In the genomic region with DNA sequence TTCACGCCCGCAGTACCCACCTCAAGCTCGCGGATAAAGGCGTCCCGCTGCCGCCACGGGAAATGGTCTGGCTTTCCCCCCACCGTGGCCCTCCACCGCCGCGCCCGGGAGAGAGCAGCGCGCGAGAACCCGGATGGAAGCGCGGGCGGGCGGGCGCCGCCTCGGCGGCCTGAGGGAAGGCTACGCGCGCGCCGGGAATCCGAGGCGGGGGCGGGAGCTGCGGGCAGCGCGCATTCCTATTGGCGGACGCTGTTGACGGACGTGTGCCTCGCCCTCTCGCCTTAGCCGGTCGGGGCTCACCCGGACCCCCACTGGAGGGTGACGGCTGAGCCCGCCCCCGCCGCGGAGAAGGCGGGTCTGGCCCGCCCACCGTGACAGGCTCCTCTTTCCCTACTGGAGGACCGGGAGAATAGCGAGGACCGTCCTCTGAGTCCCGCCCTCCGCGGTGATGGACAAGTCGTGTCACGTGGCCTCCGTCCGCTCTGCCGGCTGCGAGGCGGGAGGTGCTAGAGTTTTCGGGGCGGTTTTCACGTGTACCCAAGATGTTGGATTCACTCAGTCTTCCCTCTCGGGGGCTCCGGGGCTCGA, we compare ENCODE assay signal across 7 mouse cellular contexts. TPM values are rescaled to one million over a fixed set of nuclear protein-coding genes. Genes with fewer than 3 reads are reported as not detected.
A peak's percentile ranks its signal among the peaks of the same experiment; 100 is the strongest.
DNase-seq lines count a peak whose midpoint lies in the region; ATAC-seq lines count a peak whose summit lies in the region.

No protein-coding gene starts in this region.

- peak overlapping the region; percentile 44 for H3K4me2 ChIP-seq in embryonic facial prominence, embryonic 12.5 days (replicated peaks)
- peak overlapping the region; percentile 29; the same call in 1 of the 2 replicates for H3K4me2 ChIP-seq in limb, embryonic 11.5 days (ENCODE audit: low read depth, severe bottlenecking)
- H3K4me2 ChIP-seq in midbrain, embryonic 14.5 days (ENCODE audit: low read length), result peak overlapping the region; percentile 54

- ATAC-seq in embryonic facial prominence, embryonic 12.5 days (ENCODE audit: insufficient number of reproducible peaks, insufficient read depth, low FRiP score, low TSS enrichment), result peak; percentile 98
- peak; percentile 96 for ATAC-seq in limb, embryonic 11.5 days (ENCODE audit: insufficient number of reproducible peaks, low FRiP score, low TSS enrichment, low read depth)
- ATAC-seq in midbrain, embryonic 14.5 days (ENCODE audit: low FRiP score, low TSS enrichment), result peak; percentile 98

- peak overlapping the region; percentile 99 for H3K27ac ChIP-seq in embryonic facial prominence, embryonic 12.5 days
- H3K27ac ChIP-seq in limb, embryonic 11.5 days (replicated peaks; ENCODE audit: low read depth, low read length), result peak overlapping the region; percentile 98
- peak overlapping the region; percentile 100 for H3K27ac ChIP-seq in midbrain, embryonic 14.5 days (replicated peaks; ENCODE audit: low read depth, low read length)

- H3K9ac ChIP-seq in embryonic facial prominence, embryonic 12.5 days, result peak overlapping the region; percentile 93
- H3K9ac ChIP-seq in limb, embryonic 11.5 days (ENCODE audit: low read length), result peak overlapping the region; percentile 99
- H3K9ac ChIP-seq in midbrain, embryonic 14.5 days (replicated peaks; ENCODE audit: low read length), result peak overlapping the region; percentile 97

- H3K27me3 ChIP-seq in embryonic facial prominence, embryonic 12.5 days, result no peaks in the 10 kb centered on the region
- H3K27me3 ChIP-seq in limb, embryonic 11.5 days (ENCODE audit: control insufficient read depth, insufficient read depth, low read length), result no peaks in the 10 kb centered on the region
- H3K27me3 ChIP-seq in midbrain, embryonic 14.5 days (ENCODE audit: control insufficient read depth, insufficient read depth, low read length), result no peaks in the 10 kb centered on the region

- under 1% methylated on average over 72 of the region's 72 CpGs for WGBS in embryonic facial prominence, embryonic 12.5 days
- WGBS in limb, embryonic 11.5 days, result under 1% methylated on average over 70 of the region's 72 CpGs
- WGBS in midbrain, embryonic 14.5 days, result under 1% methylated on average over 72 of the region's 72 CpGs

- H3K36me3 ChIP-seq in embryonic facial prominence, embryonic 12.5 days, result no peaks in the 10 kb centered on the region
- no peaks in the 10 kb centered on the region for H3K36me3 ChIP-seq in limb, embryonic 11.5 days (ENCODE audit: control insufficient read depth, insufficient read depth, low read length)
- no peaks in the 10 kb centered on the region for H3K36me3 ChIP-seq in midbrain, embryonic 14.5 days (ENCODE audit: control insufficient read depth, insufficient read depth, low read length)

- DNase-seq in adrenal gland, postnatal 25 days, result peak; percentile 99
- DNase-seq in heart, adult 11 months, result peak; percentile 100
- peak; percentile 100 for DNase-seq in kidney, adult 18-20 months
- DNase-seq in limb, embryonic 11.5 days (ENCODE audit: low spot score), result peak; percentile 99
- DNase-seq in midbrain, embryonic 14.5 days, result peak; percentile 99
- peak; percentile 99 to 100 for DNase-seq in spleen, adult 18-20 months

- no peaks in the 10 kb centered on the region for H3K9me3 ChIP-seq in embryonic facial prominence, embryonic 12.5 days
- H3K9me3 ChIP-seq in limb, embryonic 11.5 days (ENCODE audit: control insufficient read depth, low read length), result no peaks in the 10 kb centered on the region
- H3K9me3 ChIP-seq in midbrain, embryonic 14.5 days (ENCODE audit: control insufficient read depth, low read length), result no peaks in the 10 kb centered on the region

- H3K4me1 ChIP-seq in embryonic facial prominence, embryonic 12.5 days, result peaks cover 18% of the 10 kb centered on the region
- peaks cover 4% of the 10 kb centered on the region; the same call in 1 of the 2 replicates for H3K4me1 ChIP-seq in limb, embryonic 11.5 days (ENCODE audit: control insufficient read depth, insufficient read depth, low read length)
- peaks cover 20% of the 10 kb centered on the region for H3K4me1 ChIP-seq in midbrain, embryonic 14.5 days (ENCODE audit: control insufficient read depth, insufficient read depth, low read length)

- peak overlapping the region; percentile 92 for H3K4me3 ChIP-seq in embryonic facial prominence, embryonic 12.5 days
- H3K4me3 ChIP-seq in limb, embryonic 11.5 days (ENCODE audit: low read depth, low read length), result peak overlapping the region; percentile 95
- H3K4me3 ChIP-seq in midbrain, embryonic 14.5 days (replicated peaks; ENCODE audit: low read depth, low read length), result peak overlapping the region; percentile 97

RNA-seq across cellular contexts. Expression of gene A830005F24Rik, which starts 33.1 kb away (rescaled TPM):
- total RNA-seq in adrenal gland, postnatal 25 days (2021), result not detected in 2 replicates
- 3.4 and 3.7 TPM in 2 replicates for polyA plus RNA-seq in embryonic facial prominence, embryonic 12.5 days (2016; fragmentation: Nextera tagmentation; extraction: Ambion mirVana)
- 3.5 and 3.9 TPM in 2 replicates for polyA plus RNA-seq in limb, embryonic 11.5 days (2014; fragmentation: Nextera tagmentation; extraction: Ambion mirVana)
- polyA plus RNA-seq in midbrain, embryonic 14.5 days (2014; fragmentation: Nextera tagmentation; extraction: Ambion mirVana), result 2.6 and 3.1 TPM in 2 replicates

RNA-seq across cellular contexts. Expression of gene Zfp169, which starts 33.2 kb away (rescaled TPM):
- total RNA-seq in adrenal gland, postnatal 25 days (2021), result 9.4 and 12.2 TPM in 2 replicates
- polyA plus RNA-seq in embryonic facial prominence, embryonic 12.5 days (2016; fragmentation: Nextera tagmentation; extraction: Ambion mirVana), result 4.4 and 5.3 TPM in 2 replicates
- 8.4 and 8.5 TPM in 2 replicates for polyA plus RNA-seq in limb, embryonic 11.5 days (2014; fragmentation: Nextera tagmentation; extraction: Ambion mirVana)
- polyA plus RNA-seq in midbrain, embryonic 14.5 days (2014; fragmentation: Nextera tagmentation; extraction: Ambion mirVana), result 6.8 and 7.4 TPM in 2 replicates

Comparison
In these comparisons a context has a peak if more than half of its experiments do, and no peak if none do; other contexts are left out.
1. Peak in every context shown above with its lines: DNase-seq, ATAC-seq, H3K4me3 ChIP-seq and H3K27ac ChIP-seq.